Mouse (Mus musculus) midbrain, embryonic 15.5 days (tissue): ENCODE data around the gene Ubr4. TPM values are rescaled to one million over a fixed set of nuclear protein-coding genes. Genes with fewer than 3 reads are reported as not detected.

Source experiments
- ATAC-seq: fragments of 200-750 bp; cut with Nextera tagmentation; replicated peaks from 2 replicates; pipeline ENCODE4 v1.8.0; 2017; ENCODE audit warnings: moderate TSS enrichment
- H3K27ac ChIP-seq: fragments of 300-500 bp; sonication (generic); 2 replicates; pipeline ENCODE4 v1.5.1; 2015; ENCODE audit warnings: mild to moderate bottlenecking, inconsistent platforms
- H3K27me3 ChIP-seq: fragments of 300-500 bp; sonication (generic); replicated peaks from 2 replicates; pipeline ENCODE4 v1.6.1; 2015; ENCODE audit warnings: inconsistent platforms
- H3K36me3 ChIP-seq: fragments of 300-500 bp; sonication (generic); replicated peaks from 2 replicates; pipeline ENCODE4 v1.6.1; 2015; ENCODE audit warnings: inconsistent platforms
- H3K4me1 ChIP-seq: fragments of 300-500 bp; sonication (generic); 2 replicates; pipeline ENCODE4 v1.6.1; 2015; ENCODE audit warnings: inconsistent platforms
- H3K4me2 ChIP-seq: fragments of 300-500 bp; sonication (generic); 2 replicates; pipeline ENCODE4 v1.6.1; 2015; ENCODE audit warnings: inconsistent platforms, mild to moderate bottlenecking, moderate library complexity
- H3K4me3 ChIP-seq: fragments of 300-500 bp; sonication (generic); 2 replicates; pipeline ENCODE4 v1.5.1; 2015; ENCODE audit warnings: mild to moderate bottlenecking, inconsistent platforms
- H3K9ac ChIP-seq: fragments of 300-500 bp; sonication (generic); 2 replicates; pipeline ENCODE4 v1.6.1; 2015; ENCODE audit warnings: mild to moderate bottlenecking, inconsistent platforms
- H3K9me3 ChIP-seq: fragments of 300-500 bp; sonication (generic); 2 replicates; pipeline ENCODE4 v1.6.1; 2016; ENCODE audit warnings: inconsistent platforms
- WGBS: fragments of 180-500 bp; shearing (Covaris S2); methylation state at CpG from one replicate; pipeline ENCODE4 v1.1.7; 2015; ENCODE audit warnings: mixed read lengths; 5-methylcytosine and 5-hydroxymethylcytosine counted together
- polyA plus RNA-seq: library from polyadenylated mRNA; unstranded; fragments of >200 nt; fragmentation: Nextera tagmentation; extraction: Ambion mirVana; gene quantifications from 2 replicates; pipeline ENCODE4 v1.2.1, GENCODE M21; 2015

Ubr4 gene
- polyA plus RNA-seq, 1 experiment from 2014 or later: 101 TPM

- Histone ChIP-seq H3K4me1 (no peaks in the 10 kb centered on the region), H3K27me3 (no peaks in the 10 kb centered on the region), H3K9me3 (no peaks in the 10 kb centered on the region), H3K4me3 (no peak overlapping the region), H3K4me2 (no peak overlapping the region), H3K27ac (no peak overlapping the region), H3K36me3 (peaks cover 87% of the 10 kb centered on the region), H3K9ac (no peak overlapping the region)
- 93% methylated on average over 10 of the region's 10 CpGs for WGBS
- no peak for ATAC-seq
Measured at GRCm38 (mm10) chr4:139444315-139444714, 91.9 kb downstream of the Ubr4 start.

- H3K4me1 ChIP-seq: no peaks in the 10 kb centered on the region
Measured at GRCm38 (mm10) chr4:139446176-139446575, 93.8 kb downstream of the Ubr4 start.

GRCm38 (mm10) chr4:139446731-139447675 lies 94.6 kb downstream of the Ubr4 start:
- no peak overlapping the region for H3K4me2 ChIP-seq
- no peak overlapping the region for H3K4me3 ChIP-seq
- peaks cover 92% of the 10 kb centered on the region for H3K36me3 ChIP-seq
- no peaks in the 10 kb centered on the region for H3K27me3 ChIP-seq
- WGBS: 90% methylated on average over 11 of the region's 11 CpGs
- H3K27ac ChIP-seq: no peak overlapping the region
- ATAC-seq: no peak
- no peak overlapping the region for H3K9ac ChIP-seq
- no peaks in the 10 kb centered on the region for H3K9me3 ChIP-seq
- no peaks in the 10 kb centered on the region for H3K4me1 ChIP-seq

More at GRCm38 (mm10) chr4:139446176-139446575, 93.8 kb downstream of the Ubr4 start:
- Histone ChIP-seq H3K27ac (no peak overlapping the region), H3K36me3 (peaks cover 89% of the 10 kb centered on the region), H3K9ac (no peak overlapping the region), H3K4me3 (no peak overlapping the region), H3K9me3 (no peaks in the 10 kb centered on the region), H3K4me2 (no peak overlapping the region), H3K27me3 (no peaks in the 10 kb centered on the region)
- ATAC-seq: no peak
- WGBS: 81% methylated on average over 2 of the region's 2 CpGs

GRCm38 (mm10) chr4:139452944-139453700 lies 100.7 kb downstream of the Ubr4 start:
- H3K4me1 ChIP-seq: no peaks in the 10 kb centered on the region
- H3K4me2 ChIP-seq: no peak overlapping the region
- peaks cover 76% of the 10 kb centered on the region for H3K36me3 ChIP-seq
- H3K27me3 ChIP-seq: no peaks in the 10 kb centered on the region
- no peak for ATAC-seq
- 93% methylated on average over 8 of the region's 8 CpGs for WGBS
- no peak overlapping the region for H3K27ac ChIP-seq
- no peaks in the 10 kb centered on the region for H3K9me3 ChIP-seq
- H3K4me3 ChIP-seq: no peak overlapping the region
- H3K9ac ChIP-seq: no peak overlapping the region

- Histone ChIP-seq H3K27me3 (no peaks in the 10 kb centered on the region), H3K4me2 (no peak overlapping the region), H3K4me1 (no peaks in the 10 kb centered on the region), H3K9me3 (no peaks in the 10 kb centered on the region), H3K9ac (no peak overlapping the region), H3K27ac (no peak overlapping the region), H3K4me3 (no peak overlapping the region), H3K36me3 (peaks cover 75% of the 10 kb centered on the region)
- 92% methylated on average over 6 of the region's 6 CpGs for WGBS
- no peak for ATAC-seq
Measured at GRCm38 (mm10) chr4:139454339-139454738, 101.9 kb downstream of the Ubr4 start.

- no peaks in the 10 kb centered on the region for H3K4me1 ChIP-seq
- 84% methylated on average over 15 of the region's 15 CpGs for WGBS
- ATAC-seq: no peak
- H3K27ac ChIP-seq: no peak overlapping the region
- H3K9me3 ChIP-seq: no peaks in the 10 kb centered on the region
- H3K4me3 ChIP-seq: no peak overlapping the region
- H3K27me3 ChIP-seq: no peaks in the 10 kb centered on the region
- H3K9ac ChIP-seq: no peak overlapping the region
- peaks cover 76% of the 10 kb centered on the region for H3K36me3 ChIP-seq
- no peak overlapping the region for H3K4me2 ChIP-seq
Measured at GRCm38 (mm10) chr4:139459970-139460369, 107.6 kb downstream of the Ubr4 start.

- Histone ChIP-seq H3K27ac (no peak overlapping the region), H3K36me3 (peaks cover 82% of the 10 kb centered on the region), H3K4me2 (no peak overlapping the region), H3K4me3 (no peak overlapping the region), H3K9me3 (no peaks in the 10 kb centered on the region), H3K27me3 (no peaks in the 10 kb centered on the region), H3K4me1 (no peaks in the 10 kb centered on the region), H3K9ac (no peak overlapping the region)
- no peak for ATAC-seq
- 95% methylated on average over 12 of the region's 12 CpGs for WGBS
Measured at GRCm38 (mm10) chr4:139464163-139464562, 111.8 kb downstream of the Ubr4 start.

GRCm38 (mm10) chr4:139466541-139466940 lies 114.1 kb downstream of the Ubr4 start:
- H3K36me3 ChIP-seq: peaks cover 79% of the 10 kb centered on the region
- 94% methylated on average over 6 of the region's 6 CpGs for WGBS
- H3K4me2 ChIP-seq: no peak overlapping the region
- no peak overlapping the region for H3K4me3 ChIP-seq
- no peaks in the 10 kb centered on the region for H3K4me1 ChIP-seq
- no peaks in the 10 kb centered on the region for H3K9me3 ChIP-seq
- H3K27ac ChIP-seq: no peak overlapping the region
- no peak for ATAC-seq
- H3K9ac ChIP-seq: no peak overlapping the region
- no peaks in the 10 kb centered on the region for H3K27me3 ChIP-seq

- Histone ChIP-seq H3K4me2 (no peak overlapping the region), H3K27ac (no peak overlapping the region), H3K27me3 (no peaks in the 10 kb centered on the region), H3K36me3 (peaks cover 79% of the 10 kb centered on the region), H3K4me1 (no peaks in the 10 kb centered on the region), H3K9ac (no peak overlapping the region), H3K4me3 (no peak overlapping the region), H3K9me3 (no peaks in the 10 kb centered on the region)
- WGBS: 45% methylated on average over 7 of the region's 7 CpGs
- peak; percentile 39; the same call in 1 of the 2 replicates for ATAC-seq
Measured at GRCm38 (mm10) chr4:139470198-139470597, 117.8 kb downstream of the Ubr4 start.

- H3K36me3 ChIP-seq: peaks cover 74% of the 10 kb centered on the region
- ATAC-seq: peak; percentile 58; the same call in 1 of the 2 replicates
- H3K9ac ChIP-seq: no peak overlapping the region
- no peak overlapping the region for H3K4me3 ChIP-seq
- H3K9me3 ChIP-seq: no peaks in the 10 kb centered on the region
- H3K27me3 ChIP-seq: no peaks in the 10 kb centered on the region
- no peaks in the 10 kb centered on the region for H3K4me1 ChIP-seq
- H3K4me2 ChIP-seq: no peak overlapping the region
- no peak overlapping the region for H3K27ac ChIP-seq
- 83% methylated on average over 16 of the region's 16 CpGs for WGBS
Measured at GRCm38 (mm10) chr4:139476663-139477625, 124.5 kb downstream of the Ubr4 start.

GRCm38 (mm10) chr4:139477983-139478382 lies 125.6 kb downstream of the Ubr4 start:
- H3K9me3 ChIP-seq: no peaks in the 10 kb centered on the region
- no peaks in the 10 kb centered on the region for H3K27me3 ChIP-seq
- no peak overlapping the region for H3K9ac ChIP-seq
- H3K4me2 ChIP-seq: no peak overlapping the region
- peaks cover 74% of the 10 kb centered on the region for H3K36me3 ChIP-seq
- 87% methylated on average over 2 of the region's 2 CpGs for WGBS
- no peak for ATAC-seq
- no peaks in the 10 kb centered on the region for H3K4me1 ChIP-seq
- H3K27ac ChIP-seq: no peak overlapping the region
- no peak overlapping the region for H3K4me3 ChIP-seq
